Mouse (Mus musculus) kidney, adult 8-10 months (tissue): ENCODE results near the gene Wdr77.
"Not testable (repeated sequence)": the region's sequence is repeated elsewhere in the genome, so short reads cannot be mapped to it uniquely, and the experiment has no call there.

Source experiments
- DNase-seq, 2 experiments: peaks; one replicate each; pipeline ENCODE4 v3.0.0; 2022

Gene Wdr77

GRCm38 (mm10) chr3:105957235-105957634 lies 1.9 kb upstream of the Wdr77 start:
- DNase-seq = no peak

- no peak for DNase-seq
Observed at GRCm38 (mm10) chr3:105958204-105958603, 965 bp upstream of the Wdr77 start.

- no peak for DNase-seq
Observed at GRCm38 (mm10) chr3:105959585-105959984, 416 bp downstream of the Wdr77 start.

- no peak for DNase-seq
Observed at GRCm38 (mm10) chr3:105959999-105960398, 830 bp downstream of the Wdr77 start, which contains the start of gene Atp5f1. Gene Atp5f1, minus strand, starts transcription at chr3:105960099.

- DNase-seq = peak in 1 of 2 experiments; percentile 17
Observed at GRCm38 (mm10) chr3:105960700-105961099, 1.5 kb downstream of the Wdr77 start.

- no peak for DNase-seq
Observed at GRCm38 (mm10) chr3:105971831-105972446, 12.8 kb downstream of the Wdr77 start.

GRCm38 (mm10) chr3:105973411-105973810 lies 14.2 kb downstream of the Wdr77 start, which contains the start of gene Ovgp1:
Gene Ovgp1, plus strand, starts transcription at chr3:105973711.
- DNase-seq = no peak

- DNase-seq = no peak
Observed at GRCm38 (mm10) chr3:105974174-105974573, 15.0 kb downstream of the Wdr77 start.

- not testable (repeated sequence) for DNase-seq
Observed at GRCm38 (mm10) chr3:105989611-105990010, 30.4 kb downstream of the Wdr77 start.

GRCm38 (mm10) chr3:105991653-105992283 lies 32.6 kb downstream of the Wdr77 start:
- DNase-seq = peak; percentile 6 to 33

GRCm38 (mm10) chr3:105994730-105995129 lies 35.6 kb downstream of the Wdr77 start:
- no peak for DNase-seq

- no peak for DNase-seq
Observed at GRCm38 (mm10) chr3:106000707-106001375, 41.7 kb downstream of the Wdr77 start.

- peak; percentile 5 to 26 for DNase-seq
Observed at GRCm38 (mm10) chr3:106001416-106002370, 42.5 kb downstream of the Wdr77 start.

- not testable (repeated sequence) for DNase-seq
Observed at GRCm38 (mm10) chr3:106003360-106003759, 44.2 kb downstream of the Wdr77 start.

GRCm38 (mm10) chr3:106014546-106014945 lies 55.4 kb downstream of the Wdr77 start, which contains the start of gene Pifo:
Gene Pifo, minus strand, starts transcription at chr3:106014646.
- no peak for DNase-seq
